Mouse (Mus musculus) urinary bladder, postnatal 10 days (tissue): ENCODE measurements around the gene Asxl2.

Source experiments
- DNase-seq: peaks from one replicate; pipeline ENCODE4 v3.0.0; 2022; ENCODE audit warnings: low spot score

The Asxl2 gene

DNA sequence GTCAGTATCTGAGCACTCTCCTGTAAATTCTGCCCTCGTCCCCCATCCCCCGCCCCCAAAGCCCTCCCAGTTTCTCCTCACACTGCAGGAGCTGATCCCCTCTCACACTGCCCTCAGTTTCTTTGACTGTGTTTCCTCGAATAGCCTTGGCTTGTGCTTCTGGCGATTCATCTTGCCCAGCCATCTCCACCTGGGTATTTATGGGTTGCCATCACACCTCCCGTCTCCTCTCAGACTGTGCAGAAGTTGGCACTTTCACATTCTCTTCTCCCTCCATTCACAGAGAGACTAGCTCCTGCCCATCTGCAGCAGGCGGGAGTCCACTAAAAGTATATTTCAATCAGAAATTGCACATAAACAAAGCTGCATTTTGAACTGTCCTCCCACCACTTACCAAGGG is 120.1 kb downstream of the Asxl2 start:
- DNase-seq: no peak

DNA sequence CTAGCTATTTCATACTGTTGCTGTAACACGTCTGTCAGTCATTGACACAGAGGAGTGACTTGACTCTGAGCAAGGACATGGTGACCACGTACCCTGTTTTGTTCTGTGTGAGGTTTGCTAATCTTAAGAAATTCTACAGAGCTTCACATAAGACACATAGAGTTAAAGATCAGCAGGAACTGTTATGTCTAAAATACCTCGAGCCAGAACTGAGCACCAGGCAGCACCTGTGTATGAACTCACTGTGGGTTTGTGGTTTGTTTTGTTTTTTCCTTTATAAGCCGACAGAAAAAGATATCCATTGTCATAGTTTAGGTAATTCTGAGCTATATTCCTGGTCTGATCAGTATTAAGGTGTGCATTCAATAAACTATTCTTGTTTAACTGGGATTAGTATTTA is 120.8 kb downstream of the Asxl2 start:
- no peak for DNase-seq

DNA sequence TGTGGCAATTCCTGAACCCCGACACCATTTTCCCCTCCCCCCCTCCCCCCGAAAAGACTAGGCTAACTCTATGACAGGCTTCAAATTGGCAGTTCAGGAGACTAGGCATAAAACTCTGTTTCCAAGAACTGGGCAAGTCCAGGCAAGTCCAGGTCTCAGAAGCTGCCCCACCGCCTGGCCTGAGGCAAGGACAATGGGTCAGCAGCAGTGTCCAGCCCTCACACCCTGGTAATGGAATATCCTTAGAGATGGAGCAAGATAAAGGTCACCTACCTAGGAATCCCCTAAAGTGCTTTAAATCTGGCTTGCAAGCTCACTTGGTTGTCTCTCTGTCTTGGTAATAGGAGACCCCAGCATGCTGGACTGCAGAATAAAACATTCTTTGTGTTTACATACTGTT is 121.3 kb downstream of the Asxl2 start:
- no peak for DNase-seq

- no peak for DNase-seq
These were observed 122.0 kb downstream of the Asxl2 start for GRCm38 (mm10) chr12:3548582-3549211.

- no peak for DNase-seq
These were observed 123.6 kb downstream of the Asxl2 start for GRCm38 (mm10) chr12:3550280-3550679.
